Mouse (Mus musculus) embryo, embryonic 10.5 days (tissue): ENCODE measurements around the gene Pcnt.

Source experiments
- DNase-seq: peaks from one replicate; pipeline ENCODE4 v3.0.0-alpha.2; 2015; ENCODE audit warnings: low spot score

Pcnt gene

GRCm38 (mm10) chr10:76442178-76443088 is at the start of gene Pcnt:
Gene Pcnt (minus strand): TSS chr10:76442786.
- peak; percentile 98 for DNase-seq

DNA sequence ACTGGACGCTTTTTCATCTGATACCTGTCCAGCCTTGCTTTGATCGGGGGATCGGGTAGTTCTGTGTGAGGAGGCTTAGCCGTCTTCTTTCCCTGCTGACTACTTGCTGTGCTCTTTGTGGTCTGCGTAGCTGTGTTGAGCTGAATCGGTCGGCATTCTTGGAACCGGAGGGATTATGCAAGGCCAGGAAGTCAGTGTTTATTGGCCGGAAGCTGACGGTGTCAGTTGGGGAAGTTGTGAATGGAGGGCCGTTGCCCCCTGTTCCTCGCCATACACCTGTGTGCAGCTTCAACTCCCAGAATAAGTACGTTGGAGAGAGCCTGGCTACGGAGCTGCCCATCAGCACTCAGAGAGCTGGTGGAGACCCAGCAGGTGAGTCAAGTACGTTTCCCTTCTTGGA is 46.6 kb upstream of the Pcnt start:
- DNase-seq: no peak

GRCm38 (mm10) chr10:76488265-76488664 is 45.7 kb upstream of the Pcnt start:
- DNase-seq: no peak

- no peak for DNase-seq
These were observed 43.7 kb upstream of the Pcnt start for GRCm38 (mm10) chr10:76486302-76486701.

- no peak for DNase-seq
These were observed 38.9 kb upstream of the Pcnt start for GRCm38 (mm10) chr10:76481480-76481879.

GRCm38 (mm10) chr10:76480851-76481250 is 38.3 kb upstream of the Pcnt start:
- no peak for DNase-seq

GRCm38 (mm10) chr10:76473759-76474158 is 31.2 kb upstream of the Pcnt start:
- no peak for DNase-seq

DNA sequence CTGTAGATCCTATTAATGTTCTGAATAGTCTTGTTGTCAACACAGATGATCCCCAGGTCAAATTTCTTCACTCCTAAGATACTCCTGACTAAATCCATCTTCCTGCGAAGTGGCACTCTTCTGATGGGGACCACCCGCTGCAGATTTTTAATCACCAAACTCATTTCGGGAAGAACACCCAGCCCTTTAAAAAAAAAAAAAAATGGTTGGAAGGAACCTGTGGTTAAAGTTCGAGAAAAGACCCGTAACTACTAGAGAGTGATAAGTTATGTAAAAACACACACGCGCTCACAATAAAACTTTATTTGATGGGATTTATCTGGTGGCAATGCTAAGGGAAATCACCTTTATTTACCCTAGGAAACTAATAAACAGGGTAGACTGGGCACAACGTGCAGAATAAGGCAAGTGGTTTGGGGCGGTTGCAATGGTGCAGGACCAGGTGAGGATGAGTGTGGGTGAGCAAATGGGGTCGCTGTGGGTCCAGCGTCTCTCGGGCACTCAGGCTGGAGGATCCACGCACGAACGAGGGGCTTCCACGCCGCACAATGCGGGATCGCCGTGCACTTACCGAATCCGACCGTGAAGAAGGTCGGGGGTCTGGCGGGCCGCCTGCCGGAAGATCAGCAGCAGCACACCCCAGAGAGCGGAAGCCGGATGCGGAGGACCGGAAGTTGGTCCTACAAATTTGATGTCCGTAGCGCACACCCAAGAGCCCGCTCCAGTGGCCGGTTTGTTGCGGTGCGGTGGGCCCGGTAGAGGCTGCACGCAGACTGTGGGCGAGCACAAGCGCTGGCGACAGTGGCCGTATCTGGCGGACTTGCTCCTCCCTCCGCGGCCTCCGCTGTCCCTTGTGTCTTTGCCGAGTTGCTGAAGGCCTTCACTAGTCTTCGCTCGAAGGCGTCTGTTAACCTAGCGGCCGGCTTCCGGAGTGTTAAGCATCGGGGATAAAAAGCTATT is 25.9 kb upstream of the Pcnt start, which contains the start of the genes Mcm3ap and Ybey:
Mcm3ap (plus strand) TSS at position 725 of the 960 bp plus-strand sequence.
Ybey (minus strand) TSS at position 912 of the 960 bp plus-strand sequence.
- DNase-seq: peak; percentile 96

- no peak for DNase-seq
These were observed 20.1 kb upstream of the Pcnt start for GRCm38 (mm10) chr10:76462721-76463120.

GRCm38 (mm10) chr10:76462312-76462711 is 19.7 kb upstream of the Pcnt start:
- DNase-seq: no peak

DNA sequence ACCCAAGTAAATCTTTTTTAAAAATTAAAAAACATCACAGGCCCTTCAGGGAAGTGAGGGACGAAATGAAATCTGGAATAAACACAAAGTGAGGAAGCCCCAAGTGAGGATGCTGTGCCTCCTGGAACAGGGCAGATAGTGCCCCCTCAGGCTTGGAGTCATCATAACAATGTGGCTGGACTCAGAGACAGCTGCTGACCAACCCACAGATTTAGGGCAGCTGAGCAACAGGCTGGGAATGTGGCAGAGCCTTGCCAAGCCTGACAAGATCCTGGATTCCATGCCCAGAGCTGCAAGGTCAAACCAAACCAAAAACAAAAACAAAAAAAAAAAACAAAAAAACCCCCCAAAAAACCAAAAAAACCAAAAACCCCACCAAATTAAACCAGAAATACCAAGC is 18.7 kb upstream of the Pcnt start:
- no peak for DNase-seq

DNA sequence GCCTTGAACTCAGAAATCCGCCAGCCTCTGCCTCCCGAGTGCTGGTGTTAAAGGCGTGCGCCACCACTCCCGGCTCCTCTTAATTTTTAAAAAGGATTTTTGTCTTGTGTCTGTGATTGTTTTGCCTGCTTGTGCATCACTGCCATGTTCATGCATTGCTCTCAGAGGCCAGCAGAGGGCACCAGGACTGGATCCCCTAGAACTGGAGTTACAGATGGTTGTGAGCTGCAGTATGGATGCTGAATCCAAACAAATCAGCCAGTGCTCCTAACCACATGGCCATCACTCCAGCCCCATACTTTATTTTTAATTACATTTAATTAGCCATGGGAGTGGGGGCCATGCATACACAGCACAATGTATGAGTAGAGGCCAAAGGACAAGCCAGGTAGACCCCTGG is 12.7 kb upstream of the Pcnt start:
- DNase-seq: peak; percentile 75

GRCm38 (mm10) chr10:76448851-76449250 is 6.3 kb upstream of the Pcnt start, which contains the start of gene 2610028H24Rik:
Gene 2610028H24Rik (plus strand): TSS chr10:76449081.
- DNase-seq: no peak

- DNase-seq: no peak
These were observed 5.0 kb upstream of the Pcnt start for GRCm38 (mm10) chr10:76447406-76448229.

GRCm38 (mm10) chr10:76445996-76446681 is 3.6 kb upstream of the Pcnt start:
- no peak for DNase-seq

GRCm38 (mm10) chr10:76440281-76440680 is 2.3 kb downstream of the Pcnt start, which contains the start of gene AC141477.1:
Gene AC141477.1 (minus strand): TSS chr10:76440444.
- DNase-seq: no peak

DNA sequence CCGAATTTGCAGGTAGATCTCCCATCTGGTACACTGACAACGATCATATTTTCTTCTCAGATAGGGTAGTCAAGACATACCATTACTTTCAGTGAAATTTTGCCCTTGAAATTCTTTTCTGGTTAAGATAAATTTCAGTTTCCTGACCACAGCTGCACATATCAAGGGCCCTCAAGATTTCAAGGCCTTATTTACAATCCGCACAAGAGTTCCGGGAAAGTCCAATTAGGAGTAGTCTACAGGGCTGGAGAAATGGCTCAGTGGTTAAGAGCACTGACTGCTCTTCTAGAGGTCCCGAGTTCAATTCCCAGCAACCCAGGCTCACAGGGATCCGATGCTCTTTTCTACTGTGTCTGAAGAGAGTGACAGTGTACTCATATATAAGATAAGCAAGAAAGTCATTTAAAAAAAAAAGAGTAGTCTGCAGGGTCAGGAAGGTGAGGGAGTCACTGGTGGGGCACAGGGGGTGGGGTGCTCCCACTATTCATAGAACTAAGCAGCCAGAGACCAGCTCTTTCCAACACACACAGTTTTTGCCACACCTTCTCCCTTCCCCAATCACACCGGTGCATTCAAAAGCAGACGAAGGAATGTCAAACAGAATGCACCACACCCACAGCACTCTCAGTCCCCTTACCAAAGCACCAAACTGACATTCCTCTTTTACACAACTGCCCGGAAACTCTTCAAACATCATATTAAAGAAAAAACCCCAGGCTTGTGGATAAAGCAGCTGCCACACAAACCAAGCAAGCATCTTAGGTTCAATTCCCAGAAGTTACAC is 3.3 kb downstream of the Pcnt start:
- DNase-seq: no peak

- no peak for DNase-seq
These were observed 8.7 kb downstream of the Pcnt start for GRCm38 (mm10) chr10:76433925-76434324.

DNA sequence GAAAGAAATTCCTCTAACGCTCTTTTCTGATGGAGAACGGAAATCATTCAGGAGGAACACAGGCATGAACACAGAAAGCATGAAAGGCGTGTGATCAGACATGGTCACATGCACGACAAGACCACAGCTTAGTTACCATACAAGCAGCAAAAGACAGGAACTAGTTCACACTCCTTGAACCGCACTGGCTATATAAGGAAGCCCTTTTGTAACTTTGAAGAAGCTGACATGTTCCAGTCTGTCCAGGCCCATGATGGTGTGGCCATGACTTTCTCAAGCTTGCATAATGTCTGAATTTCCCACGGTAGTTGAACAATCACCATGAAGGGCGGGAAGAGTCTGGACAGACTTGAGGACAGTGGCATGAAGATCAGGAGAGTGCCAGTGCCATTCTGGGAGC is 16.9 kb downstream of the Pcnt start:
- no peak for DNase-seq

DNA sequence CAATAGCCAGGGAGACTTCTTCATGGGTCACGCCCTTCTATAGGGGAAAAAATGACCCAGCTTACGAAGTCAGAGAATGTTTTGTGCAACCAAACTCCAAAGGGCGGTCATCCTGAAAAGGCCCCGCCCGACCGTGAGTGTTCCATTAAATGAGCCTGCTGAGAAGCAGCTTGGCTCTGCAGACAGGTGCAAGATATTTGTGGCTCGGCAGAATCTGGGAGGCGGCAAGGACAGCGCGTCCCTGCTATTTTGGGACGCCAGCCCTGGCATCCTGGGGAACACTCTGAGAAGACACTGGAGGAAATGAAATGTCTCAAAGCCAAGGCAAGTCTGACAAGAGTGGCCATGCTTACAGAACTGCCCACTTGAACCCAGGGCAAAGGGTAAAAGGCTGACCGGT is 25.8 kb downstream of the Pcnt start:
- DNase-seq: no peak
